Mouse (Mus musculus) heart, embryonic 16.5 days (tissue): Measurements from ENCODE around the gene Zbtb5. TPM values are rescaled to one million over a fixed set of nuclear protein-coding genes. Genes with fewer than 3 reads are reported as not detected.
"Not testable (repeated sequence)": the region's sequence is repeated elsewhere in the genome, so short reads cannot be mapped to it uniquely, and the experiment has no call there.

ENCODE experiments used
- ATAC-seq: fragments of 200-750 bp; cut with Nextera tagmentation; replicated peaks from 2 replicates; pipeline ENCODE4 v1.8.0; 2017; ENCODE audit warnings: moderate number of reproducible peaks; ENCODE audit not compliant: insufficient read depth, low FRiP score; ENCODE audit errors: extremely low read depth
- H3K27ac ChIP-seq: fragments of 300-500 bp; sonication (generic); 2 replicates; pipeline ENCODE4 v1.5.1; 2014; ENCODE audit warnings: mild to moderate bottlenecking, low read length, control low read depth, moderate library complexity
- H3K27me3 ChIP-seq: fragments of 300-500 bp; sonication (generic); 2 replicates; pipeline ENCODE4 v1.6.1; 2014; ENCODE audit warnings: low read length, mixed read lengths; ENCODE audit not compliant: control insufficient read depth, insufficient read depth
- H3K36me3 ChIP-seq: fragments of 300-500 bp; sonication (generic); 2 replicates; pipeline ENCODE4 v1.6.1; 2014; ENCODE audit not compliant: control insufficient read depth, insufficient read depth
- H3K4me1 ChIP-seq: fragments of 300-500 bp; sonication (generic); 2 replicates; pipeline ENCODE4 v1.6.1; 2014; ENCODE audit warnings: low read length, mixed read lengths; ENCODE audit not compliant: control insufficient read depth, insufficient read depth
- H3K4me2 ChIP-seq: fragments of 300-500 bp; sonication (generic); 2 replicates; pipeline ENCODE4 v1.6.1; 2014; ENCODE audit warnings: low read depth, mild to moderate bottlenecking, control low read depth, low read length
- H3K4me3 ChIP-seq: fragments of 300-500 bp; sonication (generic); 2 replicates; pipeline ENCODE4 v1.5.1; 2014; ENCODE audit warnings: mild to moderate bottlenecking, control low read depth, low read length
- H3K9ac ChIP-seq: fragments of 300-500 bp; sonication (generic); 2 replicates; pipeline ENCODE4 v1.6.1; 2014; ENCODE audit warnings: low read length, control low read depth
- H3K9me3 ChIP-seq: fragments of 300-500 bp; sonication (generic); replicated peaks from 2 replicates; pipeline ENCODE4 v1.6.1; 2016; ENCODE audit warnings: low read length; ENCODE audit not compliant: control insufficient read depth
- WGBS: fragments of 180-500 bp; shearing (Covaris S2); extraction: QIAGEN DNeasy Blood & Tissue Kit; methylation state at CpG from one replicate; pipeline ENCODE4 v1.1.7; 2014; 5-methylcytosine and 5-hydroxymethylcytosine counted together
- polyA plus RNA-seq: library from polyadenylated mRNA; unstranded; fragments of >200 nt; fragmentation: Nextera tagmentation; extraction: Ambion mirVana; gene quantifications from 2 replicates; pipeline ENCODE4 v1.2.1, GENCODE M21; 2015

Zbtb5 gene
- polyA plus RNA-seq, 1 experiment from 2014 or later: 14.0 TPM

- H3K36me3 ChIP-seq: no peaks in the 10 kb centered on the region
- WGBS: 82% methylated on average over 8 of the region's 8 CpGs
- no peaks in the 10 kb centered on the region for H3K9me3 ChIP-seq
- H3K9ac ChIP-seq: no peak overlapping the region
- no peak for ATAC-seq
- H3K4me2 ChIP-seq: no peak overlapping the region
- H3K27me3 ChIP-seq: no peaks in the 10 kb centered on the region
- H3K4me1 ChIP-seq: no peaks in the 10 kb centered on the region
- no peak overlapping the region for H3K4me3 ChIP-seq
- no peak overlapping the region for H3K27ac ChIP-seq
These were observed 44.8 kb downstream of the Zbtb5 start for GRCm38 (mm10) chr4:44967402-44967801.

- H3K4me3 ChIP-seq: no peak overlapping the region
- no peaks in the 10 kb centered on the region for H3K9me3 ChIP-seq
- H3K4me2 ChIP-seq: no peak overlapping the region
- no peak overlapping the region for H3K9ac ChIP-seq
- WGBS: 63% methylated on average over 3 of the region's 3 CpGs
- ATAC-seq: no peak
- H3K4me1 ChIP-seq: no peaks in the 10 kb centered on the region
- no peaks in the 10 kb centered on the region for H3K27me3 ChIP-seq
- H3K36me3 ChIP-seq: no peaks in the 10 kb centered on the region
- no peak overlapping the region for H3K27ac ChIP-seq
These were observed 46.5 kb downstream of the Zbtb5 start for GRCm38 (mm10) chr4:44965736-44966135.

- 71% methylated on average over 2 of the region's 2 CpGs for WGBS
- Histone ChIP-seq H3K4me3 (no peak overlapping the region), H3K27me3 (no peaks in the 10 kb centered on the region), H3K4me1 (no peaks in the 10 kb centered on the region), H3K4me2 (no peak overlapping the region), H3K36me3 (no peaks in the 10 kb centered on the region), H3K27ac (no peak overlapping the region), H3K9ac (no peak overlapping the region), H3K9me3 (no peaks in the 10 kb centered on the region)
- no peak for ATAC-seq
These were observed 47.0 kb downstream of the Zbtb5 start for GRCm38 (mm10) chr4:44965175-44965574.

GRCm38 (mm10) chr4:44963156-44963555, 49.1 kb downstream of the Zbtb5 start:
- no peaks in the 10 kb centered on the region for H3K4me1 ChIP-seq
- no peaks in the 10 kb centered on the region for H3K36me3 ChIP-seq
- H3K4me2 ChIP-seq: no peak overlapping the region
- H3K27me3 ChIP-seq: no peaks in the 10 kb centered on the region
- ATAC-seq: no peak
- no peak overlapping the region for H3K4me3 ChIP-seq
- 64% methylated on average over 11 of the region's 11 CpGs for WGBS
- H3K27ac ChIP-seq: no peak overlapping the region
- H3K9ac ChIP-seq: no peak overlapping the region
- no peaks in the 10 kb centered on the region for H3K9me3 ChIP-seq

- ATAC-seq: no peak
- Histone ChIP-seq H3K4me2 (no peak overlapping the region), H3K27ac (no peak overlapping the region), H3K36me3 (no peaks in the 10 kb centered on the region), H3K9me3 (no peaks in the 10 kb centered on the region), H3K27me3 (no peaks in the 10 kb centered on the region), H3K9ac (no peak overlapping the region), H3K4me3 (no peak overlapping the region), H3K4me1 (no peaks in the 10 kb centered on the region)
- WGBS: 90% methylated on average over 13 of the region's 13 CpGs
These were observed 53.0 kb downstream of the Zbtb5 start for GRCm38 (mm10) chr4:44959220-44959619.

- Histone ChIP-seq H3K4me3 (no peak overlapping the region), H3K4me2 (no peak overlapping the region), H3K27ac (no peak overlapping the region), H3K27me3 (no peaks in the 10 kb centered on the region), H3K36me3 (no peaks in the 10 kb centered on the region), H3K4me1 (no peaks in the 10 kb centered on the region), H3K9ac (no peak overlapping the region), H3K9me3 (no peaks in the 10 kb centered on the region)
- 75% methylated on average over 9 of the region's 9 CpGs for WGBS
- no peak for ATAC-seq
These were observed 53.4 kb downstream of the Zbtb5 start for GRCm38 (mm10) chr4:44958776-44959175.

GRCm38 (mm10) chr4:44953041-44953440, 59.2 kb downstream of the Zbtb5 start:
- whole genome bisulfite sequencing: 78% methylated on average over 9 of the region's 9 CpGs
- Histone ChIP-seq H3K4me3 (no peak overlapping the region), H3K4me1 (no peaks in the 10 kb centered on the region), H3K27me3 (no peaks in the 10 kb centered on the region), H3K36me3 (no peaks in the 10 kb centered on the region), H3K4me2 (no peak overlapping the region), H3K9me3 (no peaks in the 10 kb centered on the region), H3K27ac (no peak overlapping the region), H3K9ac (no peak overlapping the region)
- ATAC-seq: no peak

- Histone ChIP-seq H3K4me1 (no peaks in the 10 kb centered on the region), H3K27me3 (no peaks in the 10 kb centered on the region), H3K27ac (no peak overlapping the region), H3K4me2 (no peak overlapping the region), H3K9me3 (no peaks in the 10 kb centered on the region), H3K4me3 (no peak overlapping the region), H3K9ac (no peak overlapping the region), H3K36me3 (no peaks in the 10 kb centered on the region)
- WGBS: 89% methylated on average over 1 of the region's 1 CpGs
- ATAC-seq: no peak
These were observed 63.9 kb downstream of the Zbtb5 start for GRCm38 (mm10) chr4:44948314-44948713.

GRCm38 (mm10) chr4:44947464-44947863, 64.7 kb downstream of the Zbtb5 start:
- Histone ChIP-seq H3K27ac (no peak overlapping the region), H3K4me2 (no peak overlapping the region), H3K9ac (no peak overlapping the region), H3K36me3 (no peaks in the 10 kb centered on the region), H3K4me3 (no peak overlapping the region), H3K9me3 (no peaks in the 10 kb centered on the region), H3K4me1 (no peaks in the 10 kb centered on the region), H3K27me3 (no peaks in the 10 kb centered on the region)
- WGBS: 88% methylated on average over 5 of the region's 5 CpGs
- ATAC-seq: no peak

- H3K4me2 ChIP-seq, H3K4me3 ChIP-seq, H3K27me3 ChIP-seq, H3K4me1 ChIP-seq, H3K9me3 ChIP-seq, H3K27ac ChIP-seq, H3K36me3 ChIP-seq, ATAC-seq, H3K9ac ChIP-seq: not testable (repeated sequence)
- 93% methylated on average over 2 of the region's 2 CpGs for WGBS
These were observed 66.1 kb downstream of the Zbtb5 start for GRCm38 (mm10) chr4:44946126-44946525.
